Mouse (Mus musculus) limb, embryonic 15.5 days (tissue): ENCODE data around the gene Mtx2. TPM values are rescaled to one million over a fixed set of nuclear protein-coding genes. Genes with fewer than 3 reads are reported as not detected.

Experiments used
- ATAC-seq: fragments of 200-750 bp; cut with Nextera tagmentation; 2 replicates; pipeline ENCODE4 v1.8.0; 2017; ENCODE audit warnings: low read depth, moderate TSS enrichment; ENCODE audit not compliant: insufficient number of reproducible peaks, low FRiP score, low TSS enrichment
- H3K27ac ChIP-seq: fragments of 300-500 bp; sonication (generic); 2 replicates; pipeline ENCODE4 v1.5.1; 2015; ENCODE audit warnings: moderate library complexity, mild to moderate bottlenecking, inconsistent platforms
- H3K27me3 ChIP-seq: fragments of 300-500 bp; sonication (generic); 2 replicates; pipeline ENCODE4 v1.6.1; 2015; ENCODE audit warnings: inconsistent platforms
- H3K36me3 ChIP-seq: fragments of 300-500 bp; sonication (generic); 2 replicates; pipeline ENCODE4 v1.6.1; 2015; ENCODE audit warnings: inconsistent platforms
- H3K4me1 ChIP-seq: fragments of 300-500 bp; sonication (generic); 2 replicates; pipeline ENCODE4 v1.6.1; 2015; ENCODE audit warnings: inconsistent platforms
- H3K4me2 ChIP-seq: fragments of 300-500 bp; sonication (generic); 2 replicates; pipeline ENCODE4 v1.6.1; 2015; ENCODE audit warnings: mild to moderate bottlenecking, inconsistent platforms
- H3K4me3 ChIP-seq: fragments of 300-500 bp; sonication (generic); 2 replicates; pipeline ENCODE4 v1.5.1; 2015; ENCODE audit warnings: mild to moderate bottlenecking, inconsistent platforms
- H3K9ac ChIP-seq: fragments of 300-500 bp; sonication (generic); 2 replicates; pipeline ENCODE4 v1.6.1; 2015; ENCODE audit warnings: inconsistent platforms
- H3K9me3 ChIP-seq: fragments of 300-500 bp; sonication (generic); 2 replicates; pipeline ENCODE4 v1.6.1; 2016; ENCODE audit warnings: inconsistent platforms
- WGBS: fragments of 180-500 bp; shearing (Covaris S2); methylation state at CpG from one replicate; pipeline ENCODE4 v1.1.7; 2015; 5-methylcytosine and 5-hydroxymethylcytosine counted together
- polyA plus RNA-seq: library from polyadenylated mRNA; unstranded; fragments of >200 nt; fragmentation: Nextera tagmentation; extraction: Ambion mirVana; gene quantifications from 2 replicates; pipeline ENCODE4 v1.2.1, GENCODE M21; 2015

Mtx2 gene
- 94.6 and 94.7 TPM in 2 replicates for polyA plus RNA-seq

- under 1% methylated on average over 74 of the region's 74 CpGs for WGBS
- no peaks in the 10 kb centered on the region for H3K9me3 ChIP-seq
- peaks cover 4% of the 10 kb centered on the region; the same call in 1 of the 2 replicates for H3K27me3 ChIP-seq
- H3K4me2 ChIP-seq, result peak within 1 kb of the TSS; percentile 64
- H3K4me3 ChIP-seq, result peak within 1 kb of the TSS; percentile 93
- H3K4me1 ChIP-seq, result no peaks in the 10 kb centered on the region
- ATAC-seq, result peak; percentile 61
- H3K27ac ChIP-seq, result peak within 1 kb of the TSS; percentile 89
- H3K9ac ChIP-seq, result peak within 1 kb of the TSS; percentile 89
- no peaks in the 10 kb centered on the region for H3K36me3 ChIP-seq
These were observed at the start of gene Mtx2 for GRCm38 (mm10) chr2:74825730-74826430. Gene Mtx2, plus strand, starts transcription at chr2:74825803.

DNA sequence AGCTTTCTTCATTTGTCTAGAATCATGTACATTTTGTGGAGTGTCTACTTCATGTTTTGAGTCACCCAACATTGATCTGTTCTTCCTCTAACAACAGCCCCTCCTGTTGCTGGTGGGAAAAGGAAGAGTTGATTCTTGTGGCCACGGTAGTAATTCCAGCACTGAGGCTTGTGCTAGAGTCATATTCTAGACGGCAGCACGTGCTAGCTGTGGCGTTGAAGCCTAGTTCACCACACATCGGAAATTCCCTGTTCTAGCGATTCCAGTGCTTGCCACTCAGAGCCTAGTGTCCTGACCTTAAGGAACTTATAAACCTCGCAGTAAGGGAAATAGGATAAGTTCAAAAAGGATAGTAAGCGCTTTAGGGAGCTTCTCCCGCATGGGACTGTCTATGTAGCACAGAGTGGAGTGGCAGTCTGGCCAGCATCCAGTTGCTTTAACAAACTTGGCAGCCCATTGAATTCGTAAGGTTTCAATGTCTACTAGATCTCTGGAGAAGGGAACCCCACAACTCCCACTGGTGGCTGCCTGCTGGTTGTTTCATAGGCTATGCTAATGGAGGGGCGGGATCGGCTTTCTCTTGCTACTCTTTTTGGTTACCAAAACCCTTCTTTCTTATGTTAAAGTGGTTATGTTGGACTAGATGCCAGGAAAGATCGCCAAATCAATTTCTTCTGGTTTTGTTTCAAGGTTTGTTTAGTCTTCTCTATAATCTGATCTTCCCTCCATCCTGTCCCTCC, 47.9 kb upstream of the Mtx2 start:
- 72% methylated on average over 13 of the region's 13 CpGs for WGBS
- H3K4me2 ChIP-seq, result no peak overlapping the region
- peaks cover 2% of the 10 kb centered on the region; the same call in 1 of the 2 replicates for H3K4me1 ChIP-seq

GRCm38 (mm10) chr2:74781386-74781785, 44.2 kb upstream of the Mtx2 start:
- Histone ChIP-seq H3K9me3 (no peaks in the 10 kb centered on the region), H3K36me3 (no peaks in the 10 kb centered on the region), H3K4me1 (peaks cover 2% of the 10 kb centered on the region; the same call in 1 of the 2 replicates), H3K4me3 (no peak overlapping the region), H3K9ac (no peak overlapping the region), H3K27me3 (no peaks in the 10 kb centered on the region), H3K27ac (no peak overlapping the region), H3K4me2 (no peak overlapping the region)
- no peak for ATAC-seq
- 56% methylated on average over 5 of the region's 5 CpGs for WGBS

More for the DNA sequence above, 47.9 kb upstream of the Mtx2 start:
- Histone ChIP-seq H3K36me3 (no peaks in the 10 kb centered on the region), H3K9ac (no peak overlapping the region), H3K4me3 (no peak overlapping the region), H3K9me3 (no peaks in the 10 kb centered on the region), H3K27me3 (no peaks in the 10 kb centered on the region), H3K27ac (no peak overlapping the region)
- ATAC-seq, result no peak

DNA sequence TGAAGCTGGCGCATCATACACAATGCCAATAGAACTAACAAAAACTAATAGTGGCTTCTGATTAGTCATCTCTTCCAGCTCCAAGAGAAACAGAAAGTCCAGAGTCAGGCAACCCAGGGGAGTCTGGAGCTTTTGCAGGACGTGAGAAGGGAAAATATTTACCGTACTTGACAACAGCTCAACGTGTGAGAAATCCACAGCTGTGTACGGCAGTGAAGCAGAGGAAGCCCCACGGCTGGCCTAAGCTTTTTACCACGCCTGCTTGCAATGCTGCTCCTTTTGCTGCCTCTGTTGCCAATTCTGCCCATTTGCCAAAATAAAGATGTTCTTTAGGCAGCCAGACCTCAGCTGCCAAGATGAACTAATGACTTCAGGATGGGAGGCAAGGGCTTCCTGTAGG, 30.1 kb upstream of the Mtx2 start:
- Histone ChIP-seq H3K27me3 (no peaks in the 10 kb centered on the region), H3K27ac (no peak overlapping the region), H3K9ac (no peak overlapping the region), H3K4me1 (peaks cover 5% of the 10 kb centered on the region), H3K4me3 (no peak overlapping the region), H3K9me3 (no peaks in the 10 kb centered on the region), H3K4me2 (no peak overlapping the region), H3K36me3 (no peaks in the 10 kb centered on the region)
- ATAC-seq, result no peak
- WGBS, result 29% methylated on average over 7 of the region's 7 CpGs

DNA sequence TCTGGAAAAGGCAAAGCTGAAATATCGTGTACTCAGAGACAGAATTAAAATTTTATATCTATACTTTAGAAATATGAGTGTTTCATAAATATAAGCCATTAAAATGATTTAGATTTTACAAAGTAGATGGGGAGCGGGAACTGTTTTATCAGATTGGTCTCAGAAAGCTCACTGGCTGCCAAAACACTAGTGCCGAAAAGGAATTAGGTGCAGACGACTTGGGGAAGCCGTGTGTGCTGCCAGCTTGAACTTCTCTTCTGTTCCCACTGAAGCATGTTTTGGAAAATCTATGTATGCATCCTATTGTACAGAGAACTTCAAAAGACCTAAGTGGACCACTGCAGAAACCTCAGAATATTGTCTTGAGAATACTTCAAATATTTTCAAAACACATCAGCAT, 17.2 kb upstream of the Mtx2 start:
- ATAC-seq, result no peak

GRCm38 (mm10) chr2:74822654-74823053, 2.9 kb upstream of the Mtx2 start:
- peaks cover 4% of the 10 kb centered on the region; the same call in 1 of the 2 replicates for H3K27me3 ChIP-seq
- H3K9ac ChIP-seq, result no peak overlapping the region
- no peaks in the 10 kb centered on the region for H3K9me3 ChIP-seq
- H3K27ac ChIP-seq, result no peak overlapping the region
- 50% methylated on average over 5 of the region's 5 CpGs for WGBS
- no peak overlapping the region for H3K4me2 ChIP-seq
- no peaks in the 10 kb centered on the region for H3K4me1 ChIP-seq
- no peak overlapping the region for H3K4me3 ChIP-seq
- no peak for ATAC-seq
- H3K36me3 ChIP-seq, result no peaks in the 10 kb centered on the region

More for the DNA sequence above, 17.2 kb upstream of the Mtx2 start:
- no peak overlapping the region for H3K4me2 ChIP-seq
- no peak overlapping the region for H3K27ac ChIP-seq
- H3K9me3 ChIP-seq, result no peaks in the 10 kb centered on the region
- no peak overlapping the region for H3K9ac ChIP-seq
- WGBS, result 59% methylated on average over 5 of the region's 5 CpGs
- no peaks in the 10 kb centered on the region for H3K36me3 ChIP-seq
- no peak overlapping the region for H3K4me3 ChIP-seq
- H3K4me1 ChIP-seq, result no peaks in the 10 kb centered on the region
- no peaks in the 10 kb centered on the region; the same call in 1 of the 2 replicates for H3K27me3 ChIP-seq

DNA sequence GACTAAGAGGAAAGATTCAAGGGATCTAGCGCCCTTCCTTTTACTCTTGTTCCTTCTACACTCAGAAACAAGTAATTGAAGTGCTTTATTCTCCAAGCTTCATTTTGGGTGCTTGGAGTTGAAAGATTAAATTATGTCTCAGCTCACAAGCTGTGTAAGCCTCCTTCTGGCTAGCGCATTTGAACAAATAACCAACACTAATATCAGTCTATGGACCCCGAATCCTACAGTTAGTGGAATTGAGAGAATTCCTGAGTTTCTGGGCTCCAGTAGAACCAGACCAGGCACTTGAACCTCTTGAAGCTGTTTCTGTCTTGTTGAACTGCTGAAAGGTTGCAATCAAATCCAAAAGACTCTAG, 253 bp upstream of the Mtx2 start:
- peaks cover 4% of the 10 kb centered on the region; the same call in 1 of the 2 replicates for H3K27me3 ChIP-seq
- H3K9ac ChIP-seq, result peak overlapping the region; percentile 89
- peak overlapping the region; percentile 93 for H3K4me3 ChIP-seq
- WGBS, result 68% methylated on average over 3 of the region's 3 CpGs
- peak overlapping the region; percentile 89 for H3K27ac ChIP-seq
- H3K36me3 ChIP-seq, result no peaks in the 10 kb centered on the region
- no peaks in the 10 kb centered on the region for H3K9me3 ChIP-seq
- H3K4me1 ChIP-seq, result no peaks in the 10 kb centered on the region
- peak overlapping the region; percentile 64 for H3K4me2 ChIP-seq
- no peak for ATAC-seq

DNA sequence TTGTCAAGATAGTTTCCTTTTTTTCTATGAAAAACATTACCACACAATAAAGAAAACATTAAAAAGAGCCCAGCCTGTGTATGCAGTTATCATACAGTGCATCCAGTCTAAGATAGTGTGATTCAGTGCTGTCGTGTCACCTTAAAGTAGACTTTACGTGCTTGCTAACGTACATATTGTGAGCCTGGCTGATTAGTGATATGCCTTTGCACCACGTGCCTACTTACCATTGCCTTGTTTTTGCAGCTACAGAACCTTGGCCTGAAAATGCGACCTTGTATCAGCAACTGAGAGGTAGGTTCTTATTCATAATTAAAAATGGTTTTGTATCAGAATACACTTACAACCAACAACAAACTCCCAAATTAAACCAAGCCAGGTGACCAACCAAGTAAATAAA, 21.4 kb downstream of the Mtx2 start:
- Histone ChIP-seq H3K9ac (no peak overlapping the region), H3K4me3 (no peak overlapping the region), H3K9me3 (no peaks in the 10 kb centered on the region), H3K27me3 (no peaks in the 10 kb centered on the region), H3K4me1 (0 out of 2 replicates have a peak, but pooled peaks cover 3% of the 10 kb centered on the region), H3K36me3 (no peaks in the 10 kb centered on the region), H3K4me2 (no peak overlapping the region), H3K27ac (no peak overlapping the region)
- 57% methylated on average over 5 of the region's 5 CpGs for WGBS
- ATAC-seq, result no peak

DNA sequence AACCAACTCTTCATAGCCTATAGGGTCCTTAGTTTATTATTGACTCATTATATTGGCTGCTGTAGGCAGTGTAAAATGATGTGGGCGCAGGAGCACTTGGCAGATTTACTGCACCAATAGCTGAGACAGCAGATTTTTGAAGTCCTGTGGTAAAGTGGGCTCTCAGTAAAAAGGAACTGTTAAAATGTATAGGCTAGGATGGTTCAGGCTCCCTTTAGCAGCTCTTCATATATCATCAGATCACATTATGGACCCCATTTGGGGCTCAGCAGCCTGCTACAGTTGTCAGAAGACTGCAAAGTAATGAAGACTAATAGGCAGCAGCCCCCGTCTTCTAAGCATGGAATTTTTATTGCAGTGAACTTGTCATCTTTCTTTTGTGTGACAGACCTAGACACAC, 21.9 kb downstream of the Mtx2 start:
- Histone ChIP-seq H3K4me2 (no peak overlapping the region), H3K36me3 (no peaks in the 10 kb centered on the region), H3K27ac (no peak overlapping the region), H3K9ac (no peak overlapping the region), H3K27me3 (no peaks in the 10 kb centered on the region), H3K4me1 (0 out of 2 replicates have a peak, but pooled peaks cover 3% of the 10 kb centered on the region), H3K9me3 (no peaks in the 10 kb centered on the region), H3K4me3 (no peak overlapping the region)
- WGBS, result 35% methylated on average over 2 of the region's 2 CpGs
- no peak for ATAC-seq

- H3K27me3 ChIP-seq, result no peaks in the 10 kb centered on the region
- no peak overlapping the region for H3K4me3 ChIP-seq
- H3K27ac ChIP-seq, result no peak overlapping the region
- no peak overlapping the region for H3K9ac ChIP-seq
- H3K4me2 ChIP-seq, result no peak overlapping the region
- ATAC-seq, result no peak
- no peaks in the 10 kb centered on the region for H3K9me3 ChIP-seq
- 0 out of 2 replicates have a peak, but pooled peaks cover 3% of the 10 kb centered on the region for H3K4me1 ChIP-seq
- no peaks in the 10 kb centered on the region for H3K36me3 ChIP-seq
- WGBS, result 50% methylated on average over 1 of the region's 1 CpGs
These were observed 24.4 kb downstream of the Mtx2 start for GRCm38 (mm10) chr2:74850036-74850435.

GRCm38 (mm10) chr2:74862070-74862476, 36.5 kb downstream of the Mtx2 start:
- Histone ChIP-seq H3K4me1 (no peaks in the 10 kb centered on the region), H3K9ac (no peak overlapping the region), H3K4me2 (no peak overlapping the region), H3K36me3 (peaks cover 12% of the 10 kb centered on the region; the same call in 1 of the 2 replicates), H3K27ac (no peak overlapping the region), H3K27me3 (no peaks in the 10 kb centered on the region), H3K9me3 (no peaks in the 10 kb centered on the region), H3K4me3 (no peak overlapping the region)
- no peak for ATAC-seq
- WGBS, result 96% methylated on average over 1 of the region's 1 CpGs

- Histone ChIP-seq H3K4me3 (no peak overlapping the region), H3K9me3 (no peaks in the 10 kb centered on the region), H3K36me3 (peaks cover 12% of the 10 kb centered on the region; the same call in 1 of the 2 replicates), H3K9ac (no peak overlapping the region), H3K4me2 (no peak overlapping the region), H3K27me3 (no peaks in the 10 kb centered on the region), H3K4me1 (no peaks in the 10 kb centered on the region), H3K27ac (no peak overlapping the region)
- no peak for ATAC-seq
These were observed 39.8 kb downstream of the Mtx2 start for GRCm38 (mm10) chr2:74865414-74865813.
